Mouse (Mus musculus): Measurements from ENCODE around the gene Bahcc1.

Bahcc1 gene

DNA sequence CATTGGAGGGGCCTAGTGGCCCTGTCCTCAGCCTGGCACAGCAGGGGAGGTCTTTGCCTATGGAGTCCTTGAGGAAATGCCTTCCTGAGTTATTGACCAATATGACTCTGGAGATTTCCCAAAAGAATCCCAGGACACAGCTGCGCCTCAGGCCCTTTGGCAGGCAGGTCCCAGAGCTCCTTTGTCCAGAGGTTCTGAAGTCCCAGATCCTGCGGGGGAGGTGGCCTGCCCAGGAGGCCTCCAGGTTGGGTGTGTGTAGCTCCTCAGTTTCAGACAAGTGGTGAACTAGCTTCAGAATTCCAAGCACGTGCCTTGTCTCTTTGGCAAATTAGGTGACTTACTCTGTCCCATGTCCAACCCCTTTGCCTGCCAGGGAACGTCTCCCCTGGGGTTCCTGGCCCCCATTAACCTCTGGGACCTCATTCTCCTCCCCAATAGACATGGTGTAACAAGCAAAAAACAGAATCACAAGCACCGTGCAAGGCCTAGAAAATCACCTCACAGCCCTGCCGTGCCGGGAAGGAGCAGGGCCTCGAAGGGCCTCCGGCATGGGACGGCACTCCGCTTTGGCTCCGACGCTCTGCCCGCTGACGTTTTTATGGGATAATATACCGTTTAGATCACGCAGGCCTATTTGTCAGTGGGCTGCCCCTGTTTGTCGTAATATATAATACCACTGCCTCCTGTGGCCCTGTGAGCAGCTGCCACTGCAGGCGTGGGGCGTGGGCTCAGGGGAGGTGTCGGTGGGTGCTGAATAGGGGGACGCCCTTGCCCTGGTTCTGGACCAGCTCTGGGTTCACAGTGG, 10.2 kb downstream of the Bahcc1 start:
- no peak for DNase-seq (ENCODE audit: low spot score)

DNA sequence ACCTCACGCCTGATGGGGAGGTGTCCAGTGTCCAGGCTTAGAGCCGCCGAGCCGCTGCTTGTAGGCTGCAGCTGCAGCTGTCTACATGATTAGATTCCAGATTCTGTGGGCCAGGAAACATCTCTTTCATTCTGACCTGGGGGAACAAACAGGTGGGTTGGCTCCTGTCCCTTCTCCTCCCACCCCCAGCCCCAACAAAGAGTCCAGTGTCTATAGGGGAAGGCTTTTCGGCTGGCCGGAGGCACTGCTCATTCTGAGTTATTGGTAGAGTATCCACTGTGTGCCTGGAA, 10.7 kb downstream of the Bahcc1 start:
- DNase-seq (ENCODE audit: low spot score) = no peak

DNA sequence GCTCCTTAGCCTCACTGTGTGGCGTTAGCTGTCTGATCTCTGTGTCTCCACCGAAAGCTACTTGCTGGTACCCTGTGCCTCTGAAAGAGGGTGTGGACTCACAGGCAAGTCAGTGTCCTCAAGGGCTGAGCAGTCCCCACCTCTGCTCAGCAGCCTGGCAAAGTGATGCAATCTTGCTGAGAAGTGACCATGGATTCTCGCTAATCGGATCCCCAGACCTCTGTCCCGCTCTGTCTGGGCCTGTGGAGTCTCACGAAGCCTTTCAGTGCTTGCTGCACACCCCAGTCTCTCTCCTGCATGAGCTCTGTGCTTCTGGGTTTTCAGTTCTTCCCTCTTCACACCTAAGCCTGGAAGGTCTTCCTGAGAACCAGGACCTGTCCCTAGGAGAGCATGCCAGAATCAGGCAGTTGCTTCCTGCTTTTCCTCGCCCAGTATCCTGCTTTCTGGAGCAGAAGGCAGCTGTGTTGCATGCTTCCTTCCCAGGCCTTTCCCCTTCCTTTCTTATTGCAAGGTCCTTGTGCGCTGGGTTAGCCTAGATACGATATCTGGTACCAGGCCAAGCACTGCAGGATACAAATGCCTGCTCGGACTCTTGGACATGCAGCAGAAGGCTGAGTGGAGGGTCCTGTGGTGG, 15.5 kb downstream of the Bahcc1 start:
- DNase-seq (ENCODE audit: low spot score) = no peak

DNA sequence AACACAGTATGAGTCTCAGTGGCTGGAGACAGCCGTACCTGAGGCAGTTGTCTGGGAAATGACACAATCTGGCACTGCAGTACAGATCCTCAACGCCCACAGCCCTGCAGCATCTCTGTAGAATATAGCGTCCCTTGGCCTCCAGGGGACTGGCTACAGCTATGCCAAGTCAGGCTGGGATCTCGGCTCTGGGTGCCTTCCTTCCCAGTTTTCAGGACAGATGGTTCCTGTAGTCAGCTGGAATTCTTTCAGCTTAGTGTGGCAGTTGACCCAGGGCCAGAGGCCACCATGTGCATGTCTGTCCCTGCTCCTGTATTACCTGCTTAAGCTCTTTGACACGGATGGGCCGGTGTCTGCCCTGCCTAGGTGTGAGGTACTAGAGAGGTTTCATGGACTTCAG, 16.2 kb downstream of the Bahcc1 start:
- DNase-seq (ENCODE audit: low spot score) = no peak

DNA sequence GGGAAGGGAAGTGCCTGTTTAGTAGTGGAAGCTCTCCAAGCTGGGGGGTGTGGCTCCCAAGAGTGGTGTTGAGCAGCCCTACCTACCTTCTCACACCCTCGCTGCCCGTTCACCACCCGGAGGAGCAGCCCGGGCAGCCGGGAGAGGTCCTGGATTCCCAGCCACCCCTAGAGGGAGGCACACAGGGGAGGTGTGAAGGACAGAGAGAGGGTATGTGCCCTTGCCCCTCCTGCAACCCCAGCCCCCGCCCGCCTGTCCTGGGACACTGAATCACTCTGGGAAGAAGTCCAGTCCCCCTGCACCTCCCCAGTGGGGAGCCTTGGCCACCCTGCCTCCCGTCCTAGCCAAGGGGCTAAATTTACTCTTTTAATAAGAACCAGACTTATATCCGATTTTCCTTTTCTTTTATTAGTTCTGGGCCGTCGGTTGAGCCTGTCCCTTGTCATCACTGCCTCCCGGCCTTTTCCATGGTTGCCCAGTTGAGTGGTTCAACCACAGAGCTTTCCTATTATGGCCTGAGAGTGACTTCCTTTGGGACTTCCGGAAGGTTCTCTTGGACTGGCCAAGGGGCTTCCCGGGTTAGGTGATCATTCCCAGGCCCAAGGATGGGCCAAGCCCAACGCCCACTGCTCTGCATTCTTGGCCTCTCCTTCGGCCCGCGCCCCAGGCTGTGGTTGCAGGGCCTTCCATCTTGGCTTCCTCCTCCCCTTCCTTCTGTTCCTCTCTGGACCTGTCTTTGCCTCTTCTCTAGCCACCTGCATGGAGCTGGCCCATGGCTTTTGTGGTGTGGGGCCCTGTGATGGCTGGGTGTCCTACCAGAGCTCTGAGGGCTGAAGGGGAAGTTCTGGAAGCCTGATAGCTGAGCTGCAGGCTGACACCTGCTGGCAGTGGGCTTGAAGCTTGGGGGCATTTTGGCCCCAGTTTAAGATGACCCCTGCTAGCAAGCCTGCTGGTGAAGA, 18.5 kb downstream of the Bahcc1 start:
- no peak for DNase-seq (ENCODE audit: low spot score)

DNA sequence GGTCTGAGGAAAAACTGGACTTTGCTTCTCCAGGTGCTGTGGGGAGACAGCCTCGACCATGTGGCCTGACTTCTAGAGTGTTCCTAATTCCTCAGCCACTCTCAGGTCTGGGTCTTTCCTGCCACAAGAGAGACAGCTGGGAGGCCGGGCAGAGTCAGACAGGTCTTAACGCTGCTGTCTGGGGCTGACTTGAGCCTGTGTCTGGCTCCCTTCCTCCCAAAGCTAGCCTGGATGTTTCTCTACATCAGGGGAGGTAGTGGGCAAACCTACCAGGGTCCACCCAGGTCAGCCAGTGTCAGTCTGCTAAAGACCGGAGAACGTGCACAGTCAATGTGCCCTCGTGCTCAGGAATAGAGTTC, 19.2 kb downstream of the Bahcc1 start:
- DNase-seq (ENCODE audit: low spot score) = no peak

DNA sequence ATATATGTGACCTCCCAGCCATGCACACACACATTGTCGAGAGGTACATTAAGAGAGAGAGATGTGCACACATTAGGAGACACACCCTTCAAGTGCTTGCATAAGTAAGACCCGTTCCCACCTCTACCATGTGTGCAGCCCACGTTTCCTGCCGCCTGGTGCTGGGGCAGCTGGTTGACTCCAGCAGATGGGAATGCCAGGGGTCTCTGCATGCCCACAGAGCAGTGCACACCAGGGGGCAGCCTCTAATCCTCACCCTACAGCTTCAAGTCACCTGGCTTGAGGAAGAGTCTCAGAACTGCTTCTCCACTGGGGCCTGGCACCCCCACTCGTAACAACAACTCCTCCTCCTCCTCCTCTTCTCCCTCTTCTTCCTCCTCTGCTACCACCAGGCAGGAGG, 19.7 kb downstream of the Bahcc1 start:
- no peak for DNase-seq (ENCODE audit: low spot score)

DNA sequence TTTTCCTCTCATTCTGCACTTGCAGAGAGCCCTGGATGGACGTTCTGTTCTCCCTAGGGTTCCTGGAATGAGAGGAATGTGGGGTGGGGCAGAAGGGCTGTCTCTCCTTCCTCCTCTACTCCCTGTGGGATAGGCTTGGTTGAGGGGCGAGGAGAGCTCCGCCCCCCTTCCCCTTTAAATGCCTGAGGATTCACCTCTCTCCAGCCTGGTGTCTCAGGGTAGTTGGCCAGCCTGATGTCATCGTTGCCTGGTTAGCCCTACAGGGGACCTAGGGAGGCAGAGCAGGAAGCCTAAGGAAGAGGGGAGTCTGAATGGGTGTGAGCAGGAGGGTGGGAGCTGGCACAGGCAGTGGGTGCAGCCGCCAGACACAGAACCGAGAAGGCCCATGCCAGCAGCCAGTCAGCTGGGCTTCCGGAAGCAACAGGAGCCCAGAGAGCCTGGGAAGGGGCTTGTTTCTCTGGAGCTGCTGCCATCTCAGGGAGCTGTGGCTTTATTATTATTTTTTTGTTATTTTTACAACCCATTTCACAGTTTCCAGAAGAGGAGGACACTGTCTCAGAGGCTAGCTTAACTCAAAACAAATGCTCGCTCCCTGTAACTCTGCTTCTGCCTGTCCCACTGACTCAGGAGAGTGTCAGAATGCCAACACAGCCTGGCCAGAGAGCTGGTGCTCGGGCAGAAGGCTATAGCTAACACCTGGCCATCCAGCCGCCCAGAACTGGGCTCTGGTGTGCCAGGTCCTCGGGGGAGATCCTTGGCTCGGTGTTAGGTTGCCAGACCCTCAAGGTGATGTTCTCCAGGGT, 20.3 kb downstream of the Bahcc1 start:
- DNase-seq (ENCODE audit: low spot score) = no peak

DNA sequence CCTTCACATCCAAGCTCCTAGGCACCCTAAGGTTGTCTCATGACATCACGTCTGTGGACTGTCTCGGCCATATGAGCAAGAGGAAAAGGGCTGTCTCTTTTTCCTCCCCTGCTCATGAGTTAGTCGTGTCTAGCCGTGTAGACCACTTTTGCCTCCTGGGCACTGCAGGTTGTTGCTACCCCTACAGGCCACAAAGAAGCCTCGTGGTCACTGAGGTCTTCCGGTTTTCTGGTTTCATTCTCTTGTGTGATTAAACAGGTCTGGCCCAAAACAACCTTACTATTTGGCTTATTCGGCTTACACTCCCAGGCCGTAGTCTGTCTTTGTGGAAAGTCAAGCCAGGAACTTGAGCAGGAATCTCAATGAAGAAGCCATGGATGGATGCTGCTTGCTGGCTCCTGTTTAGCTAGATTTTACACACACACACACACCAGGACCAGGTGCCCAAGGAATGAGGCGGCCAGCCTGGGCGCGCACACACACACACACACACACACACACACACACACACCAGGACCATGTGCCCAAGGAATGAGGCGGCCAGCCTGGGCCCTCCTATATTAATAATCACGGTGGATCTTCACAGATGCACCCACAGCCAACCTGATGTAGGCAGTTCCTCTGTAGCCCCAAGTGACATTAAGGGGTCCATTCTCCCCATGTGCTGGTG, 21.0 kb downstream of the Bahcc1 start:
- DNase-seq (ENCODE audit: low spot score) = no peak

DNA sequence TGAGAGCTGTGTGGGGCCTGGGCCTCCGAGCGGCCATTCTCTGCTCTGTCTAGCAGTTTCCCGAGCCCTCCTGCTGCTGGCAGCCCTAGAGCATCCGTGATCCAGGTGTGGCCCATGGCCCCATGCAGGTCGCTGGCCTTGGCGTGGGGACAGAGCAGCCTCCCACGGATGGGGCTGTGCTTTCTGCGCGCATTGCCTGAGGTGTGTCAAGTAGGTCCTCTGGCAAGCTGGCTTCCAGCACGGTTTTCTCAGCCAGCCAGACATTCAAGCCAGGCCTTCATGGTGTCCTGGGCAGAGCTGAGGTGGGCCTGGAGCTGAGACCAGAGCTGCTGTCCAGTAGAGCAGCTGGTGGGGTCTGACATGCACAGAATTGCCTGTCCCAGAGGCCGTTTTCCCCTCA, 21.7 kb downstream of the Bahcc1 start:
- no peak for DNase-seq (ENCODE audit: low spot score)

DNA sequence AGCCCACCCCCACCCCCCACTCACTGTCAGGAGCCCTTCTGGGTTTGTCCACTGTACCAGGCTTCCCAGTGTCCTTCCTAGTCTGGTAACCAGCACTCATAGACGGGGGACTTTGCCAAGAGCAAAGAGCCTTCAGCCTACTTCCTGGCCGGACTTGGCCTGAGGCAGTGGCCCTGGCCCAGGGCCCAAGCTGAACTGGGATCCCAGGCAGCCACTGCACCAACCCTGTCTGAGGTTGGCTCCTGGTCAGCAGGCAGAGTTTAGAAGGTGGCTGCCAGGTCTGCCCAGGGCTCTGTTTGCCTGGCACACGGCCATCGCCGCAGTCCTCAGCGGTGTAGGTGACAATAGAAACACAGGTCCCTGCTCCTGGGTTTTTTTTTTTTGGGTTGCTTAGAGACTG, 22.3 kb downstream of the Bahcc1 start:
- DNase-seq (ENCODE audit: low spot score) = peak; percentile 76

DNA sequence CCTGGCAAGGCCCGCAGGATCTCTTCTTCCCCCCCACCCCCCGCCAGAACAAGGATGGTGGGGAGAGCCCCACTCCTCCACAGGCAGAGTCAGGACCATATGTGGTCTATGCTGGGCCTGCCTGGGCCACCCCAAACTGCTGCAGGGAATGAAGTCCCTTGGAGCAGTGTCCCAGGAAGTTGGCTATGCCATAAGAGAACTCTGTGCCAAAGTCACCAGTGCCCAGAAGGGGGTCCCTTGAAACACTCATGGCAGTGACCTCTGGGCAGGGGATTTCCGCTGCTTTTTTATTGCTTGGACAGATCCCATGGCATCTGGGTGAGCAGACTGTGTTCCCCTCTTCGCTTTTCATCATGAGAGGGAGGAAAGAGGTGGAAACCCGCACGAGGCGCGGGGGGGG, 22.8 kb downstream of the Bahcc1 start:
- no peak for DNase-seq (ENCODE audit: low spot score)

DNA sequence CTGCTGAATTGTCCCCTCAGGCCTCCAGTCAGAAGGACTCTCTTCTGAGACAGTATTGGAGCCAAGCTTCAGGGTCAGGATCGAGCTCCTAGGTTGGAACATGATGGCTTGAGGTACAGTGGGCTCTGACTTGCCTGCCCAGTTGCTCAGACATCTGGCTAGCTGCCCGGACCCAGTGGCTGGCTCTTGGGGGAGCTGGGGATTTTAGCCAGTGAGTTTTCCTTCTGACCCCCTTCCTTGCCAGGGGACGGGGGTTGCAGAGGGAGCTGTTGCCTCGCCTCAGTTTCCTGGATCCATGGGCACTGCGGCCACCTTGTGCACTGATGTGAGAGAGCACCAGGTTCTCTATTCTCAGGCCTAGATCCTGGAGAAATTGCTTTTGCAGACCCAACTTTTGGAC, 23.4 kb downstream of the Bahcc1 start:
- no peak for DNase-seq (ENCODE audit: low spot score)

DNA sequence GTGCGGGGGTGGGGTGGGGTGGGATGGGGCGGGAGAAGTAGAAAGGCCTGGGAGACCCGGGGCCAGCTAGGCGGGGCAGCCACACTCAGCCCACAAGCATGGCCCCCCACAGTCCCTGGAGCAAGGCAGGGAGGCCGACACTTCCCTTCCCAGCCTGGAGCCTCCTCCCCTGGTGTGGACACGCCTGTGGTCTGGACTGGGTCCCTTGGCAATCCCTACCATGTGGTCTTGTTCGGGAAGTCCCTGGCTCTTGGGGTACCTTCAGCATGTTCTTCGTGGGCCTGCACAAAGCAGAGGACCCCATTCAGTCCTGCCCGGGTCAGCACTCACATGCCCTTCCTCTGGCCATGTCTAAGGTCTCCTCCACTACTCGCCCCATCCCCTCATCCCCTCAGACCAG, 23.8 kb downstream of the Bahcc1 start:
- no peak for DNase-seq (ENCODE audit: low spot score)

DNA sequence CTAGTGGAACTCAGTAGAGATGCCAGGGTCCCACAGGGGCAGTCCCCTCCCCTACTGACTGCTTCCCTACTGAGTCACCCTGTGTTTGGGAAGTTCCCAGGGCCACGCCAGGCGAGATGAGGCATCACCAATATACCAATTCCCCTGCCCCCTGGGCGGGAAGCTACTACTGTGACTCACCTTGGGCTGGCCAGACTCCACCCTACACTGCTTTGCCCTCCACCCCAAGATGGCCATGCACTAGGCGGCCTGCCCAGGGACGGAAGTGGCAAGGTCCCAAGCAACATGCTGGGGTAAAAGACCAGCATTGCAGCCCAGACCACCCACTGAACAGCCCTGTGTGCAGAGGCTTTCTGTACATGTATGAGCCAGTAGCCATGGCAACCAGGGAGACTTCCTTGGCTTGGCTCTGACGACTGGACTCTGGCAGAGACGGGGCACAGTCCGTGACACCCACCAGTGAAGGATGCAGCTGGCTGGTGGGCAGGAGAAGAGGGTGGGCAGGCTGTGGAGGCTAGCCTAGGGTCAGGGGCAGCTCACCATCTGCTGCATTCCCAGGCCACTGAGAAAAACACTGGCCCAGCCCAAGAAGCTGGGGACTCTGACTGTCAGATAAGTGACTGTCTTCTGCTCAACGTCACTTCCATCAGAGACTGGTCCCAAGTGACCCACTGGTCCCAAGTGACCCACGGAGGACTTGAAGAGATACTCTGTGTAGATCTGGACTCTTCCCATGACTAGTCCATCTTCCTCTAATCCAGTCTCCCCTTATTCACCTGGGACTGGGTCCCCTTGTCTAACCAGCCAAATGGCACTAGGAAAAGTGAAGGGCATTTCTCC, 24.5 kb downstream of the Bahcc1 start:
- no peak for DNase-seq (ENCODE audit: low spot score)

DNA sequence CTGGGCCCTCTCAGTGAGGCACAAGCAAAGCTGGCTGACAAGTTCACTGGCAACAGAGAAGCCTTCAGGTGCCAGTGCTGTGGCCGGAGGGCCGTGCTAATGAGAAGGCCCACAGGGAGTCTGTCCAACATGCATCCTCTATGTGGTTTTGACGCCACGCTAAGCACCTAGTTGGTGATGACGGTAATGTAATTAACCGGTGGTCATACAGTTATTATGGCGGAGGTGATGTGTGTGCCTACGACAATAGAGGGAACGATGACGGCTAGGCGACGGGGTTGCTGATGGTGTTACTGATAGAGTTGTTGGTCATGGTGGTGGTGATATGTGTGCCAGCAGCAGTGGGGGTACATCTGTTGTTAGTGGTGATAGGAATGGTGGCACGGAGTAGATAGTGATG, 25.2 kb downstream of the Bahcc1 start:
- DNase-seq (ENCODE audit: low spot score) = no peak

DNA sequence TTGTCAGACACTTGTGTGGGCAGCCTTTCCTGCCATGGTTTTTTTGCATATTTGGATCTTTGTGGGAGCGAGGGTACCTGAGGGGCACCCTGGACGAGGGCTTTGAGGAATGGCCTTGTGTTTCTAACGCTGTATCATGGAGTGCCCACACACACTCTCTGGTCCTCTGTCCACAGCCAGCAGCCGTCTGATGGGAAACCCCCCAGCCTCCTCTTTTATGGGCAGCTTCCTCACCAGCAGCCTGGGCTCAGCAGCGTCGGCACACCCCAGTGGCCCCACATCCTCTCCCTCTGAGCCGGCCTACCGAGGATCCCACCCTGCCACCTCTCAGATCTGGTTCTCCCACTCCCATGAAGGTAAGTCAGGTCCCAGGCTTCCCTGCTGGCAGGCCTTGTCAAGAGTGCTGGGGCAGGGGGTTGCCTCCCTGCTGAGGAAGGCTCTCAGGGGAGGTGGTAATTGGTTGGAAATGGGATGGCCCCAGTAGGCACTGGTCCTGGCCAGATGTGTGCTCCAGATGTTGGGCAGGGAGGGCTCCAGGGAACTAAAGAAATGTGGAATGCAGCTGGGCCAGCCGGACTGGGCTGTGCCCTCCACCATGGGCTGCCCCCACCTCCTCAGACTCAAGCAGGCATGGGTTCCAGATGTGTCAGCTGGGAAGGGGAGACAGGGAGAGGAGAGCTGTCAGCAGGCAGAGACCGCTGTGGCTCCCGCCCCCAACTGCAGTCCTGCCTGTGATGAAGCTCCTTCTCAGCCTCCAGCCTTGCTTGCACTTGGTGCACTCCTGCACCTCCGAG, 26.3 kb downstream of the Bahcc1 start:
- DNase-seq (ENCODE audit: low spot score) = no peak

DNA sequence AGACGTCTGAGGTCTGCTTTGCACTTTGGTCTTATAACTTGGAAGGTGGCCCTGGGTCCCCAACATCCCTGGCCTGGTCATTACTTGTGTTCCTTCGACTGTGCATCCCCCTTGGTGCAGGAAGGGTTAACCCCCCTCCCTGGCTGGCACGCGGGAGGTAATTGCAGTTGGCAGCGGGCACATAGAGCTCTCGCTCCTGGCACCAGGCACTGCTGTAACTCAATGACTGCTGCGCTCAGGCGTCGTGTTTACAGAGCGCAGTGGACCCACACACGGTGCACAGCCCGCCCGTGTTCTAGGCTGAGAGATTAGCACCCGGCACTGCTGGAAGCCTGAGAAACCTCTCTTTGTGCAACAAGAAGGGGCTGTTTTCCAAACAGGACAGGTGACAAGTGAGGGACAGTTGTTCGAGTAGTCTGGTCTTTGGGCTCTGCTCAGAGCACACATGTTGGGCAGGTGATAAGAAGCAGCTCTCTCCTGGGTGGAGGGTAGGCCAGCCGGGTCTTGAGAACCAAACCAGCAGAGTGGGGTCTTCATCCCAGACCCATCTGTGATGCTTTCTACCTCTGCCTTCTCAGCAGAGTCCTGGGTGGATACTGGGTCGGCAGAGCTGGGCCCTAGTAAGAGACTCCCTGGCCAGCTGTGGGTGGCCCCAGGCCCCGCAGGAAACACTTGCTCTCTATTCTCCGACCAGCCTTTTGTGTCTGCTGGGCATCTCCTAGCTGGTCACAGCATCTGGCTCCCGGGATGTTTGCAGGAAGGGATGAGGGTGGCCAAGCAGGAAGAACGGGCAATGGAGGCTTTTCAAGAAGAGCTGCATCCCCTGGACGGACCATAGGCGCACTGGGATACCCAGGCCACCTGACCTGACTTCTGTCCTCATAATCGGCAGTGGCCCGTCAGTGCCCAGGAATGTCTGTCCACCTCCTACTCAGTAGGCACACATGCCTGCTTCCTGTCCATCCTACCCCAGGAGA, 27.3 kb downstream of the Bahcc1 start:
- DNase-seq (ENCODE audit: low spot score) = no peak

DNA sequence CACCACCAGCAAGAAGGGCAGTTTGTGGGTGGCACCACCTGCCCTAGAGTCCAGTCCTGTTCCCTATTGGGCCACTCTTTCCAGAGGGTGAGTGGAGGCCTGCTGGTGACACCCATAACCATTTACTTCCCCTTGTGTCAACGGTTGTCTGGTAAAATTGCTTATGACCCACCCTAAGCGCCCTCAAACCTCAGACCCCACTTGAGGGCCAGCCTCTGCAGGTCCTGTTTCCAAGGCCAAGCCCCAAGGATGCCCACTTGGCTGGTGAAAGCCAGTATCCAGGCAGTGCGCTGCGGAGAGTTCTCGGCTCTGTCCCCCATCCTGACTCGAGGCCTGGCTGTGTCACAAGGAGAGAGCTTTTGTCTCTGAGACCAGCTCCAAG, 28.0 kb downstream of the Bahcc1 start:
- DNase-seq (ENCODE audit: low spot score) = no peak

All from ovary, adult 18-20 months (tissue).